Mouse (Mus musculus): ENCODE data around the gene Coro6. TPM values are rescaled to one million over a fixed set of nuclear protein-coding genes. Genes with fewer than 3 reads are reported as not detected.

Gene Coro6
- polyA plus RNA-seq, 1 experiment from 2014 or later = 0.39 TPM

GRCm38 (mm10) chr11:77501392-77501791 lies 39.2 kb downstream of the Coro6 start:
- Histone ChIP-seq H3K4me3 (ENCODE audit: low read length) (no peak overlapping the region), H3K36me3 (ENCODE audit: control insufficient read depth, insufficient read depth, low read length) (peaks cover 71% of the 10 kb centered on the region), H3K27me3 (ENCODE audit: control insufficient read depth, insufficient read depth, low read length) (no peaks in the 10 kb centered on the region), H3K4me2 (replicated peaks; ENCODE audit: low read depth, low read length) (no peak overlapping the region), H3K9ac (ENCODE audit: low read depth, low read length) (no peak overlapping the region), H3K27ac (ENCODE audit: low read depth, low read length) (no peak overlapping the region), H3K4me1 (ENCODE audit: control insufficient read depth, insufficient read depth, low read length) (peaks cover 17% of the 10 kb centered on the region), H3K9me3 (ENCODE audit: control insufficient read depth, low read length) (no peaks in the 10 kb centered on the region)
- 34% methylated on average over 5 of the region's 5 CpGs for WGBS
- ATAC-seq (ENCODE audit: low FRiP score, low TSS enrichment) = no peak

GRCm38 (mm10) chr11:77501971-77502370 lies 39.8 kb downstream of the Coro6 start:
- H3K9ac ChIP-seq (ENCODE audit: low read depth, low read length) = no peak overlapping the region
- 94% methylated on average over 4 of the region's 4 CpGs for WGBS
- no peaks in the 10 kb centered on the region for H3K27me3 ChIP-seq (ENCODE audit: control insufficient read depth, insufficient read depth, low read length)
- H3K36me3 ChIP-seq (ENCODE audit: control insufficient read depth, insufficient read depth, low read length) = peaks cover 77% of the 10 kb centered on the region
- H3K4me2 ChIP-seq (replicated peaks; ENCODE audit: low read depth, low read length) = no peak overlapping the region
- H3K4me1 ChIP-seq (ENCODE audit: control insufficient read depth, insufficient read depth, low read length) = peaks cover 15% of the 10 kb centered on the region
- no peak for ATAC-seq (ENCODE audit: low FRiP score, low TSS enrichment)
- H3K27ac ChIP-seq (ENCODE audit: low read depth, low read length) = no peak overlapping the region
- H3K9me3 ChIP-seq (ENCODE audit: control insufficient read depth, low read length) = no peaks in the 10 kb centered on the region
- H3K4me3 ChIP-seq (ENCODE audit: low read length) = no peak overlapping the region

- H3K4me2 ChIP-seq (replicated peaks; ENCODE audit: low read depth, low read length) = no peak overlapping the region
- H3K9me3 ChIP-seq (ENCODE audit: control insufficient read depth, low read length) = no peaks in the 10 kb centered on the region
- 79% methylated on average over 6 of the region's 6 CpGs for WGBS
- H3K4me1 ChIP-seq (ENCODE audit: control insufficient read depth, insufficient read depth, low read length) = peaks cover 9% of the 10 kb centered on the region; the same call in 1 of the 2 replicates
- H3K27ac ChIP-seq (ENCODE audit: low read depth, low read length) = no peak overlapping the region
- H3K9ac ChIP-seq (ENCODE audit: low read depth, low read length) = no peak overlapping the region
- no peak for ATAC-seq (ENCODE audit: low FRiP score, low TSS enrichment)
- H3K4me3 ChIP-seq (ENCODE audit: low read length) = no peak overlapping the region
- H3K27me3 ChIP-seq (ENCODE audit: control insufficient read depth, insufficient read depth, low read length) = no peaks in the 10 kb centered on the region
- peaks cover 82% of the 10 kb centered on the region for H3K36me3 ChIP-seq (ENCODE audit: control insufficient read depth, insufficient read depth, low read length)
These were observed 40.3 kb downstream of the Coro6 start for GRCm38 (mm10) chr11:77502481-77502880.

- WGBS = 68% methylated on average over 3 of the region's 3 CpGs
- peaks cover 84% of the 10 kb centered on the region for H3K36me3 ChIP-seq (ENCODE audit: control insufficient read depth, insufficient read depth, low read length)
These were observed 41.3 kb downstream of the Coro6 start for GRCm38 (mm10) chr11:77503511-77503910.

GRCm38 (mm10) chr11:77504377-77504776 lies 42.2 kb downstream of the Coro6 start:
- Histone ChIP-seq H3K4me2 (replicated peaks; ENCODE audit: low read depth, low read length) (no peak overlapping the region), H3K9ac (ENCODE audit: low read depth, low read length) (no peak overlapping the region), H3K36me3 (ENCODE audit: control insufficient read depth, insufficient read depth, low read length) (peaks cover 79% of the 10 kb centered on the region), H3K9me3 (ENCODE audit: control insufficient read depth, low read length) (no peaks in the 10 kb centered on the region), H3K4me3 (ENCODE audit: low read length) (no peak overlapping the region), H3K27ac (ENCODE audit: low read depth, low read length) (no peak overlapping the region), H3K4me1 (ENCODE audit: control insufficient read depth, insufficient read depth, low read length) (peaks cover 8% of the 10 kb centered on the region; the same call in 1 of the 2 replicates), H3K27me3 (ENCODE audit: control insufficient read depth, insufficient read depth, low read length) (no peaks in the 10 kb centered on the region)
- ATAC-seq (ENCODE audit: low FRiP score, low TSS enrichment) = no peak
- 94% methylated on average over 19 of the region's 19 CpGs for WGBS

More at GRCm38 (mm10) chr11:77503511-77503910, 41.3 kb downstream of the Coro6 start:
- peaks cover 6% of the 10 kb centered on the region; the same call in 1 of the 2 replicates for H3K4me1 ChIP-seq (ENCODE audit: control insufficient read depth, insufficient read depth, low read length)
- H3K4me3 ChIP-seq (ENCODE audit: low read length) = no peak overlapping the region
- H3K9me3 ChIP-seq (ENCODE audit: control insufficient read depth, low read length) = no peaks in the 10 kb centered on the region
- no peak overlapping the region for H3K27ac ChIP-seq (ENCODE audit: low read depth, low read length)
- H3K4me2 ChIP-seq (replicated peaks; ENCODE audit: low read depth, low read length) = no peak overlapping the region
- H3K27me3 ChIP-seq (ENCODE audit: control insufficient read depth, insufficient read depth, low read length) = no peaks in the 10 kb centered on the region
- ATAC-seq (ENCODE audit: low FRiP score, low TSS enrichment) = no peak
- H3K9ac ChIP-seq (ENCODE audit: low read depth, low read length) = no peak overlapping the region

- H3K4me2 ChIP-seq (replicated peaks; ENCODE audit: low read depth, low read length) = no peak overlapping the region
- H3K27ac ChIP-seq (ENCODE audit: low read depth, low read length) = no peak overlapping the region
- no peak overlapping the region for H3K9ac ChIP-seq (ENCODE audit: low read depth, low read length)
- H3K9me3 ChIP-seq (ENCODE audit: control insufficient read depth, low read length) = no peaks in the 10 kb centered on the region
- peaks cover 68% of the 10 kb centered on the region for H3K36me3 ChIP-seq (ENCODE audit: control insufficient read depth, insufficient read depth, low read length)
- 87% methylated on average over 22 of the region's 22 CpGs for WGBS
- H3K4me3 ChIP-seq (ENCODE audit: low read length) = no peak overlapping the region
- H3K4me1 ChIP-seq (ENCODE audit: control insufficient read depth, insufficient read depth, low read length) = peaks cover 8% of the 10 kb centered on the region; the same call in 1 of the 2 replicates
- no peaks in the 10 kb centered on the region for H3K27me3 ChIP-seq (ENCODE audit: control insufficient read depth, insufficient read depth, low read length)
- ATAC-seq (ENCODE audit: low FRiP score, low TSS enrichment) = no peak
These were observed 43.2 kb downstream of the Coro6 start for GRCm38 (mm10) chr11:77505291-77505980.

GRCm38 (mm10) chr11:77506273-77506672 lies 44.1 kb downstream of the Coro6 start:
- Histone ChIP-seq H3K27me3 (ENCODE audit: control insufficient read depth, insufficient read depth, low read length) (no peaks in the 10 kb centered on the region), H3K27ac (ENCODE audit: low read depth, low read length) (no peak overlapping the region), H3K4me1 (ENCODE audit: control insufficient read depth, insufficient read depth, low read length) (peaks cover 8% of the 10 kb centered on the region; the same call in 1 of the 2 replicates), H3K9ac (ENCODE audit: low read depth, low read length) (no peak overlapping the region; the same call in 1 of the 2 replicates), H3K4me3 (ENCODE audit: low read length) (no peak overlapping the region), H3K9me3 (ENCODE audit: control insufficient read depth, low read length) (no peaks in the 10 kb centered on the region), H3K4me2 (replicated peaks; ENCODE audit: low read depth, low read length) (no peak overlapping the region), H3K36me3 (ENCODE audit: control insufficient read depth, insufficient read depth, low read length) (peaks cover 61% of the 10 kb centered on the region)
- no peak for ATAC-seq (ENCODE audit: low FRiP score, low TSS enrichment)
- 88% methylated on average over 14 of the region's 14 CpGs for WGBS

GRCm38 (mm10) chr11:77506941-77507340 lies 44.7 kb downstream of the Coro6 start:
- Histone ChIP-seq H3K4me2 (replicated peaks; ENCODE audit: low read depth, low read length) (no peak overlapping the region), H3K36me3 (ENCODE audit: control insufficient read depth, insufficient read depth, low read length) (peaks cover 57% of the 10 kb centered on the region), H3K4me3 (ENCODE audit: low read length) (no peak overlapping the region), H3K27me3 (ENCODE audit: control insufficient read depth, insufficient read depth, low read length) (no peaks in the 10 kb centered on the region), H3K9me3 (ENCODE audit: control insufficient read depth, low read length) (no peaks in the 10 kb centered on the region), H3K9ac (ENCODE audit: low read depth, low read length) (no peak overlapping the region), H3K27ac (ENCODE audit: low read depth, low read length) (no peak overlapping the region), H3K4me1 (ENCODE audit: control insufficient read depth, insufficient read depth, low read length) (peaks cover 8% of the 10 kb centered on the region; the same call in 1 of the 2 replicates)
- WGBS = 89% methylated on average over 6 of the region's 6 CpGs
- ATAC-seq (ENCODE audit: low FRiP score, low TSS enrichment) = no peak

- WGBS = 82% methylated on average over 4 of the region's 4 CpGs
- ATAC-seq (ENCODE audit: low FRiP score, low TSS enrichment) = no peak
- Histone ChIP-seq H3K27ac (ENCODE audit: low read depth, low read length) (no peak overlapping the region), H3K27me3 (ENCODE audit: control insufficient read depth, insufficient read depth, low read length) (no peaks in the 10 kb centered on the region), H3K4me1 (ENCODE audit: control insufficient read depth, insufficient read depth, low read length) (peaks cover 11% of the 10 kb centered on the region), H3K4me3 (ENCODE audit: low read length) (no peak overlapping the region), H3K9me3 (ENCODE audit: control insufficient read depth, low read length) (no peaks in the 10 kb centered on the region), H3K9ac (ENCODE audit: low read depth, low read length) (no peak overlapping the region), H3K36me3 (ENCODE audit: control insufficient read depth, insufficient read depth, low read length) (peaks cover 52% of the 10 kb centered on the region), H3K4me2 (replicated peaks; ENCODE audit: low read depth, low read length) (no peak overlapping the region)
These were observed 45.2 kb downstream of the Coro6 start for GRCm38 (mm10) chr11:77507426-77507825.
